ENCODE assay signal across 30 mouse cellular contexts in genomic region chr16:11084181-11084580, GRCm38 (mm10).
"Had no signal": no experiment of that assay in that cellular context is flagged by ENCODE, and none has a peak within 500 bp of the region (broad histone marks: within the 10 kb centered on the region; RNA-seq: fewer than 3 reads in every experiment).

No protein-coding gene starts in this region.

- H3K4me1 ChIP-seq: limb, embryonic 10.5 days; limb, embryonic 12.5 days; limb, embryonic 13.5 days; limb, embryonic 15.5 days; liver, embryonic 12.5 days; liver, embryonic 13.5 days; liver, embryonic 15.5 days; lung, embryonic 15.5 days; midbrain, embryonic 15.5 days had no signal

- H3K4me3 ChIP-seq: left cerebral cortex, adult 2 months; limb, embryonic 10.5 days; limb, embryonic 12.5 days; limb, embryonic 13.5 days; limb, embryonic 15.5 days; liver, embryonic 12.5 days; liver, embryonic 13.5 days; liver, embryonic 15.5 days; lung, embryonic 15.5 days; megakaryocyte, embryonic 14.5 days; midbrain, embryonic 10.5 days; midbrain, embryonic 12.5 days; midbrain, embryonic 13.5 days; midbrain, embryonic 15.5 days had no signal

- DNase-seq: left cerebral cortex, postnatal 4 days; liver; liver, embryonic 13.5 days; liver, postnatal 0 days; lung, adult 18-20 months; lung, adult 2 months; lung, embryonic 14.5 days; lung, postnatal 10 days; lung, postnatal 14 days; lung, postnatal 4 days; midbrain, embryonic 14.5 days had no signal

- H3K27ac ChIP-seq: left cerebral cortex, adult 2 months; limb, embryonic 10.5 days; limb, embryonic 12.5 days; limb, embryonic 13.5 days; limb, embryonic 15.5 days; liver, embryonic 12.5 days; liver, embryonic 13.5 days; liver, embryonic 14.5 days; liver, embryonic 15.5 days; lung, embryonic 15.5 days; macrophage; midbrain, embryonic 10.5 days; midbrain, embryonic 12.5 days; midbrain, embryonic 13.5 days; midbrain, embryonic 15.5 days had no signal

- H3K27me3 ChIP-seq: limb, embryonic 12.5 days; limb, embryonic 13.5 days; limb, embryonic 15.5 days; liver, embryonic 12.5 days; liver, embryonic 13.5 days; liver, embryonic 15.5 days; lung, embryonic 15.5 days; megakaryocyte, embryonic 14.5 days; midbrain, embryonic 12.5 days; midbrain, embryonic 13.5 days; midbrain, embryonic 15.5 days had no signal

- H3K9me3 ChIP-seq: limb, embryonic 10.5 days; limb, embryonic 12.5 days; limb, embryonic 13.5 days; limb, embryonic 15.5 days; liver, embryonic 12.5 days; liver, embryonic 13.5 days; liver, embryonic 15.5 days; lung, embryonic 15.5 days; megakaryocyte, embryonic 14.5 days; midbrain, embryonic 10.5 days; midbrain, embryonic 12.5 days; midbrain, embryonic 13.5 days; midbrain, embryonic 15.5 days had no signal

- H3K9ac ChIP-seq: limb, embryonic 12.5 days; limb, embryonic 13.5 days; limb, embryonic 15.5 days; liver, embryonic 12.5 days; liver, embryonic 13.5 days; liver, embryonic 14.5 days; liver, embryonic 15.5 days; liver, postnatal 0 days; lung, embryonic 14.5 days; lung, embryonic 15.5 days; midbrain, embryonic 12.5 days; midbrain, embryonic 13.5 days; midbrain, embryonic 15.5 days had no signal

- ATAC-seq: liver, embryonic 12.5 days; liver, postnatal 0 days; lung, postnatal 0 days; midbrain, embryonic 13.5 days; midbrain, embryonic 15.5 days; midbrain, embryonic 16.5 days had no signal

- H3K4me2 ChIP-seq: limb, embryonic 12.5 days; limb, embryonic 13.5 days; limb, embryonic 15.5 days; liver, embryonic 11.5 days; liver, embryonic 12.5 days; liver, embryonic 13.5 days; liver, embryonic 15.5 days; lung, embryonic 14.5 days; lung, embryonic 15.5 days; midbrain, embryonic 11.5 days; midbrain, embryonic 12.5 days; midbrain, embryonic 13.5 days; midbrain, embryonic 15.5 days had no signal
